Mouse (Mus musculus) MEL (cell line): Measurements from ENCODE around the gene Apbb2. TPM values are rescaled to one million over a fixed set of nuclear protein-coding genes. Genes with fewer than 3 reads are reported as not detected.

ENCODE experiments used
- DNase-seq: peaks from one replicate; pipeline ENCODE4 v3.0.0; 2011; ENCODE audit warnings: low read depth, low spot score
- H3K27ac ChIP-seq: 2 replicates; pipeline ENCODE4 v1.5.1; 2012; ENCODE audit warnings: low read depth, mild to moderate bottlenecking, control low read depth, low read length, moderate library complexity; ENCODE audit not compliant: control insufficient read depth
- H3K27me3 ChIP-seq, 2 experiments: fragments of 150-350 bp in 1 of 2; sonication (generic) in 1 of 2; 2 replicates each; pipeline ENCODE4 v1.6.1; 2012; ENCODE audit warnings: low read length in 2 of 2, mild to moderate bottlenecking in 2 of 2, improper control_type of control experiment in 1 of 2, moderate library complexity in 1 of 2; ENCODE audit not compliant: insufficient read depth in 2 of 2, control insufficient read depth in 1 of 2
- H3K36me3 ChIP-seq, 2 experiments: 2 replicates each; pipeline ENCODE4 v1.6.1; 2012 to 2014; ENCODE audit warnings: low read length in 2 of 2, improper control_type of control experiment in 1 of 2, inconsistent platforms in 1 of 2, mild to moderate bottlenecking in 1 of 2; ENCODE audit not compliant: insufficient read depth in 2 of 2, control insufficient read depth in 1 of 2
- H3K4me1 ChIP-seq, 2 experiments: fragments of 150-350 bp in 1 of 2; sonication (generic) in 1 of 2; 2 replicates each; pipeline ENCODE4 v1.6.1; 2012; ENCODE audit warnings: low read length in 2 of 2, improper control_type of control experiment in 1 of 2, mild to moderate bottlenecking in 1 of 2; ENCODE audit not compliant: insufficient read depth in 2 of 2, control insufficient read depth in 1 of 2
- H3K4me3 ChIP-seq, 2 experiments: fragments of 150-350 bp in 1 of 2; sonication (generic) in 1 of 2; 2 replicates each; pipeline ENCODE4 v1.5.1; 2012; ENCODE audit warnings: low read depth in 2 of 2, low read length in 2 of 2, mild to moderate bottlenecking in 2 of 2, moderate library complexity in 2 of 2, control low read depth in 1 of 2, improper control_type of control experiment in 1 of 2; ENCODE audit not compliant: control insufficient read depth in 1 of 2, insufficient read depth in 1 of 2
- H3K79me2 ChIP-seq: 2 replicates; pipeline ENCODE4 v1.6.1; 2012; ENCODE audit warnings: mild to moderate bottlenecking, low read length, moderate library complexity; ENCODE audit not compliant: control insufficient read depth, poor library complexity, insufficient read depth
- H3K9ac ChIP-seq: 2 replicates; pipeline ENCODE4 v1.6.1; 2012; ENCODE audit warnings: low read depth, mild to moderate bottlenecking, control low read depth, low read length, moderate library complexity; ENCODE audit not compliant: control insufficient read depth, poor library complexity, severe bottlenecking
- H3K9me3 ChIP-seq: fragments of 150-350 bp; sonication (generic); replicated peaks from 2 replicates; pipeline ENCODE4 v1.6.1; 2012; ENCODE audit warnings: mild to moderate bottlenecking, low read length, improper control_type of control experiment, moderate library complexity; ENCODE audit not compliant: insufficient read depth
- BHLHE40 ChIP-seq: IDR thresholded peaks from 2 replicates; pipeline ENCODE4 v1.6.1; 2012; ENCODE audit warnings: low read depth, mild to moderate bottlenecking, inconsistent platforms, low read length, improper control_type of control experiment, borderline replicate concordance
- CHD1 ChIP-seq: IDR thresholded peaks from 2 replicates; pipeline ENCODE4 v1.6.1; 2012; ENCODE audit warnings: low read depth, mild to moderate bottlenecking, inconsistent platforms, low read length, improper control_type of control experiment
- GABPA ChIP-seq: IDR thresholded peaks from 2 replicates; pipeline ENCODE4 v1.6.1; 2012; ENCODE audit warnings: low read depth, mild to moderate bottlenecking, inconsistent platforms, low read length, improper control_type of control experiment, moderate library complexity
- GATA1 ChIP-seq: IDR thresholded peaks from 2 replicates; pipeline ENCODE4 v1.6.1; 2011; ENCODE audit warnings: low read depth, low read length, improper control_type of control experiment
- MAFK ChIP-seq: IDR thresholded peaks from 2 replicates; pipeline ENCODE4 v1.6.1; 2011; ENCODE audit warnings: low read depth, mild to moderate bottlenecking, low read length, improper control_type of control experiment, borderline replicate concordance
- MAX ChIP-seq: IDR thresholded peaks from 2 replicates; pipeline ENCODE4 v1.6.1; 2011; ENCODE audit warnings: low read length, improper control_type of control experiment
- MXI1 ChIP-seq: IDR thresholded peaks from 2 replicates; pipeline ENCODE4 v1.6.1; 2011; ENCODE audit warnings: mild to moderate bottlenecking, low read depth, low read length, improper control_type of control experiment
- MYC ChIP-seq: IDR thresholded peaks from 2 replicates; pipeline ENCODE4 v1.6.1; 2011; ENCODE audit warnings: low read depth, mild to moderate bottlenecking, low read length, improper control_type of control experiment, moderate library complexity
- NELFE ChIP-seq: IDR thresholded peaks from 2 replicates; pipeline ENCODE4 v1.6.1; 2011; ENCODE audit warnings: low read depth, low read length, improper control_type of control experiment
- NRF1 ChIP-seq: IDR thresholded peaks from 2 replicates; pipeline ENCODE4 v1.6.1; 2014; ENCODE audit warnings: low read depth, mild to moderate bottlenecking, inconsistent platforms, low read length, improper control_type of control experiment, moderate library complexity; ENCODE audit not compliant: poor library complexity, insufficient read depth, severe bottlenecking
- POLR2AphosphoS2 ChIP-seq: IDR thresholded peaks from 2 replicates; pipeline ENCODE4 v1.6.1; 2011; ENCODE audit warnings: low read length, improper control_type of control experiment
- RAD21 ChIP-seq: IDR thresholded peaks from 2 replicates; pipeline ENCODE4 v1.6.1; 2011; ENCODE audit warnings: mild to moderate bottlenecking, low read depth, low read length, improper control_type of control experiment
- RCOR1 ChIP-seq: IDR thresholded peaks from 2 replicates; pipeline ENCODE4 v1.6.1; 2012; ENCODE audit warnings: low read depth, mild to moderate bottlenecking, inconsistent platforms, low read length, improper control_type of control experiment
- TBP ChIP-seq: IDR thresholded peaks from 2 replicates; pipeline ENCODE4 v1.8.0; 2011; ENCODE audit warnings: low read depth, low read length, improper control_type of control experiment
- TCF12 ChIP-seq: IDR thresholded peaks from 2 replicates; pipeline ENCODE4 v1.6.1; 2014; ENCODE audit warnings: low read depth, mild to moderate bottlenecking, inconsistent platforms, low read length, improper control_type of control experiment, moderate library complexity
- UBTF ChIP-seq: IDR thresholded peaks from 2 replicates; pipeline ENCODE4 v1.6.1; 2012; ENCODE audit warnings: low read depth, mild to moderate bottlenecking, inconsistent platforms, low read length, improper control_type of control experiment, moderate library complexity, borderline replicate concordance; ENCODE audit not compliant: insufficient read depth
- USF1 ChIP-seq: IDR thresholded peaks from 2 replicates; pipeline ENCODE4 v1.6.1; 2014; ENCODE audit warnings: low read depth, mild to moderate bottlenecking, inconsistent platforms, low read length, improper control_type of control experiment, moderate library complexity
- ZMIZ1 ChIP-seq: IDR thresholded peaks from 2 replicates; pipeline ENCODE4 v1.6.1; 2012; ENCODE audit warnings: low read depth, mild to moderate bottlenecking, inconsistent platforms, low read length, improper control_type of control experiment, moderate library complexity
- polyA plus RNA-seq, 2 experiments: library from polyadenylated mRNA; stranded (reverse) in 1 of 2; unstranded in 1 of 2; fragments of >175 nt in 1 of 2; fragments of >200 nt in 1 of 2; gene quantifications; 2 replicates each; pipeline versions ENCODE4 v1.2.1 to v1.2.4; 2012; ENCODE audit warnings: low replicate concordance in 2 of 2, low read depth in 1 of 2; ENCODE audit not compliant: insufficient read length in 2 of 2, insufficient read depth in 1 of 2, missing spikeins in 1 of 2
- total RNA-seq: library from RNA; depleted of rRNA; stranded (reverse); fragments of 300-350 nt; gene quantifications from 2 replicates; pipeline ENCODE4 v1.2.3, GENCODE M21; 2012

Apbb2 gene
- total and polyA plus RNA-seq, 3 experiments = not detected

DNA sequence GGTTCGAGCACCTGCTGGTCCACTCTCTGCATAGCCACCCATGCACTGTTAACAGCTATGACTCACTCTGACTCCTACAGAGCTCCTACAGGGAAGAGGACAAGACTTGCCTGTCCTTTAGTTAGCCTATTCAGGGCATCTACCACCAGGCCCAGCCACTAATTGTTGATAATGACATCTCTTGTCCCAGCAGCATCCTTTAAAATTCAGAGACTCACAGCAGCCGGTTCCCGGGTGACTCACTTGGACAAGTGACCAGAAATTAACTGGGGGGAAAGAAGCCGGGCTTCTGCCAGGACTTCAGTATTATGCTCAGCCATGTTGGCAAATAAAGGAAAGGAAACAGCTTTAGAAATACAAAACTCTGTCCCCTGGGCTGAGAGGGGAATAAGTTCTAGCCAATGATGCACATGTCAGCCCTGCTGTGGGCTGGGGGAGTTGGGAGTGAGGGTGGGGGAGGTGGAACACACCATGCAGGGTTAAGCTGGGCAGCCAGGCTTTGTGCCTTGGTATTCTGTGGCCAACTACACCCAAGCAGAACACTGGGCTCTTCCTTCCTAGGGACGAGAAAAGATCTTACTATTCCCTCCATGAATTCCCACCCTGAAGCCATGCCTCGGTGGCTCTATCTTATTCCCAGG, 233.7 kb downstream of the Apbb2 start:
- no peak overlapping the region for H3K9ac ChIP-seq
- H3K79me2 ChIP-seq = no peaks in the 10 kb centered on the region
- no peaks in the 10 kb centered on the region for H3K27me3 ChIP-seq
- H3K9me3 ChIP-seq = no peaks in the 10 kb centered on the region
- TF ChIP-seq GATA1 = no peak
- TF ChIP-seq NELFE = no peak
- TF ChIP-seq TBP = no peak
- TF ChIP-seq UBTF = no peak
- TF ChIP-seq MAX = no peak
- TF ChIP-seq CHD1 = no peak
- no peak for TF ChIP-seq NRF1
- TF ChIP-seq ZMIZ1 = no peak
- no peak overlapping the region for H3K4me3 ChIP-seq
- H3K4me1 ChIP-seq = no peaks in the 10 kb centered on the region
- no peak overlapping the region for H3K27ac ChIP-seq
- H3K36me3 ChIP-seq = no peaks in the 10 kb centered on the region
- DNase-seq = no peak

DNA sequence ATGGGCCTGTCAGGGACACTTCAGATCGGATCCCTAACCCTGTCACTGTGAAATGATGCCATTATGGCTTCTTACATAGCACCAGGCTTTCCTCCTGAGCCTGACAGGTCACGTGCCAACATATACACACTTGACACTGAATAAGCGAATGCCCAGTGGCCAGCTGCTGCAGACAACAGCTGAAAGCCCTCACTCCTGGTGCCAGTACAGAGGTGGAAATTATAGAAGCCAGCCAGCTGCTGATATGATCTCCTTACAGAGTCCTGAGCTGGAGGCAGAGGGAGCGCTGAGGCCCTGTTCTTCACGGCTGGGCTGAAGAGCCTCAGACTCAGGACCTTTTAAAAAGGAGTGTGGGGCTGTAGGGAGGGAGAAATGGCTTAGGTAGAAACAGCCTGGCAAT, 234.5 kb downstream of the Apbb2 start:
- H3K36me3 ChIP-seq = no peaks in the 10 kb centered on the region
- H3K27ac ChIP-seq = no peak overlapping the region
- no peak overlapping the region for H3K9ac ChIP-seq
- DNase-seq = no peak
- no peaks in the 10 kb centered on the region for H3K79me2 ChIP-seq
- no peaks in the 10 kb centered on the region for H3K9me3 ChIP-seq
- H3K4me3 ChIP-seq = no peak overlapping the region
- TF ChIP-seq RAD21 (no peak), RCOR1 (no peak), MXI1 (no peak), GABPA (no peak), USF1 (no peak), MAFK (no peak), POLR2AphosphoS2 (no peak), TCF12 (no peak), MAX (no peak), NRF1 (no peak), CHD1 (no peak), MYC (no peak), BHLHE40 (no peak)
- no peaks in the 10 kb centered on the region for H3K4me1 ChIP-seq
- H3K27me3 ChIP-seq = no peaks in the 10 kb centered on the region
